Mouse (Mus musculus) heart, embryonic 16.5 days (tissue): ENCODE measurements at regions not wholly inside any gene's neighbourhood (a gene's known extent, or its start where the extent isn't known, plus 50 kb on each side); places are given as distances from the start of the nearest gene placed in this dataset.

Source experiments
- ATAC-seq: fragments of 200-750 bp; cut with Nextera tagmentation; replicated peaks from 2 replicates; pipeline ENCODE4 v1.8.0; 2017; ENCODE audit warnings: moderate number of reproducible peaks; ENCODE audit not compliant: insufficient read depth, low FRiP score; ENCODE audit errors: extremely low read depth
- H3K27ac ChIP-seq: fragments of 300-500 bp; sonication (generic); 2 replicates; pipeline ENCODE4 v1.5.1; 2014; ENCODE audit warnings: mild to moderate bottlenecking, low read length, control low read depth, moderate library complexity
- H3K27me3 ChIP-seq: fragments of 300-500 bp; sonication (generic); 2 replicates; pipeline ENCODE4 v1.6.1; 2014; ENCODE audit warnings: low read length, mixed read lengths; ENCODE audit not compliant: control insufficient read depth, insufficient read depth
- H3K36me3 ChIP-seq: fragments of 300-500 bp; sonication (generic); 2 replicates; pipeline ENCODE4 v1.6.1; 2014; ENCODE audit not compliant: control insufficient read depth, insufficient read depth
- H3K4me1 ChIP-seq: fragments of 300-500 bp; sonication (generic); 2 replicates; pipeline ENCODE4 v1.6.1; 2014; ENCODE audit warnings: low read length, mixed read lengths; ENCODE audit not compliant: control insufficient read depth, insufficient read depth
- H3K4me2 ChIP-seq: fragments of 300-500 bp; sonication (generic); 2 replicates; pipeline ENCODE4 v1.6.1; 2014; ENCODE audit warnings: low read depth, mild to moderate bottlenecking, control low read depth, low read length
- H3K4me3 ChIP-seq: fragments of 300-500 bp; sonication (generic); 2 replicates; pipeline ENCODE4 v1.5.1; 2014; ENCODE audit warnings: mild to moderate bottlenecking, control low read depth, low read length
- H3K9ac ChIP-seq: fragments of 300-500 bp; sonication (generic); 2 replicates; pipeline ENCODE4 v1.6.1; 2014; ENCODE audit warnings: low read length, control low read depth
- H3K9me3 ChIP-seq: fragments of 300-500 bp; sonication (generic); replicated peaks from 2 replicates; pipeline ENCODE4 v1.6.1; 2016; ENCODE audit warnings: low read length; ENCODE audit not compliant: control insufficient read depth
- WGBS: fragments of 180-500 bp; shearing (Covaris S2); extraction: QIAGEN DNeasy Blood & Tissue Kit; methylation state at CpG from one replicate; pipeline ENCODE4 v1.1.7; 2014; 5-methylcytosine and 5-hydroxymethylcytosine counted together

DNA sequence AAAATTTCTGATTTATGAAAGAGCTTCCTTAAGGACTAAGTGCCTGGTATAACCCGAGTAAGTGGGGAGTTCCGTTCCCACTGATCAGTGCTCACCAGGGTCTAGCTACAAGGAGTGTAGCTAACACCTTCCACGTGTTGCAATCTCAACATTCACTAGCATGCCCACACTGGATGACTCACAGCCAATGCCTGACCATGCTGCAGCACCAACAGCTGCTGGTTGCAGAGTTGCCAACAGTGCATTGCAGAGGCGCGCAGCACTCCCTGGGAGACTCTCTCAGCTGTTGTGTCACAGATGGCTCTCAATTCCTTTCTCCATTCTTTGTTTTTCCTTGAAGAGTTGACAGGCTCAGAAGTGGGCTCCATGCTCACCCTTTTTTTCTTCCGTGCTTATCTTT, 787.5 kb upstream of the Tenm3 start:
- Histone ChIP-seq H3K36me3 (no peaks in the 10 kb centered on the region), H3K4me2 (no peak overlapping the region), H3K27ac (no peak overlapping the region), H3K4me1 (no peaks in the 10 kb centered on the region), H3K27me3 (no peaks in the 10 kb centered on the region), H3K4me3 (no peak overlapping the region), H3K9me3 (no peaks in the 10 kb centered on the region), H3K9ac (no peak overlapping the region)
- ATAC-seq = no peak
- WGBS = 53% methylated on average over 6 of the region's 6 CpGs

DNA sequence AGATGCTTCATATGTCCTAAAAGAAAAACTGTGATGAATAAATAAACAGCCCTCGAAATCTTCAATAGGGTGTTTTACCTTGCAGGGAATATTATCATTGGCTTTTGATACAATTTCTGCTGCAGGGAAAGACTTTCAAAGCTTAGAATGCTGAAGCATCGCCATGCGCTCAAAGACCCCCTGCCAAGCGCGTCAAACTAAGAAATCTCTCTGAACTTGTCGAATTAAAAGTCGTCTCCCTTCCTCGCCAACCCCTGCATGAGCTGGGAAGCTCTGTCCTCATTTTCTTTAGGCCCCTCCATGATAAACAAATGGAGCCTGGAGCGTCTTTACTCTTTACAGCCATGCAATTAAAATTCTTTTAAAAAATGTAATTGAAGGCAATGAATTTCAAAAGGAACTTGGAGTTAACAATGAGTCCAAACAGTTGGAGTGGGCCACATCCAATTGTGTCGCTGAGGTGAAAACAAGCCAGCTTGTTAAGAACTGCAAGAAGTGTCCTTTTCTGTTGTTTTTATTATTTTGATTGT, 784.3 kb upstream of the Tenm3 start:
- no peaks in the 10 kb centered on the region for H3K9me3 ChIP-seq
- no peak overlapping the region for H3K27ac ChIP-seq
- H3K27me3 ChIP-seq = no peaks in the 10 kb centered on the region
- no peaks in the 10 kb centered on the region for H3K36me3 ChIP-seq
- no peak for ATAC-seq
- H3K4me2 ChIP-seq = no peak overlapping the region
- H3K9ac ChIP-seq = no peak overlapping the region
- H3K4me1 ChIP-seq = no peaks in the 10 kb centered on the region
- no peak overlapping the region for H3K4me3 ChIP-seq
- WGBS = 41% methylated on average over 10 of the region's 10 CpGs

- H3K9me3 ChIP-seq = no peaks in the 10 kb centered on the region
- no peak overlapping the region for H3K4me2 ChIP-seq
- H3K27me3 ChIP-seq = no peaks in the 10 kb centered on the region
- 69% methylated on average over 2 of the region's 2 CpGs for WGBS
- no peak for ATAC-seq
- H3K36me3 ChIP-seq = no peaks in the 10 kb centered on the region
- no peaks in the 10 kb centered on the region for H3K4me1 ChIP-seq
- H3K9ac ChIP-seq = no peak overlapping the region
- H3K4me3 ChIP-seq = no peak overlapping the region
- no peak overlapping the region for H3K27ac ChIP-seq
Measured at GRCm38 (mm10) chr8:49595501-49595900, 751.8 kb upstream of the Tenm3 start.

DNA sequence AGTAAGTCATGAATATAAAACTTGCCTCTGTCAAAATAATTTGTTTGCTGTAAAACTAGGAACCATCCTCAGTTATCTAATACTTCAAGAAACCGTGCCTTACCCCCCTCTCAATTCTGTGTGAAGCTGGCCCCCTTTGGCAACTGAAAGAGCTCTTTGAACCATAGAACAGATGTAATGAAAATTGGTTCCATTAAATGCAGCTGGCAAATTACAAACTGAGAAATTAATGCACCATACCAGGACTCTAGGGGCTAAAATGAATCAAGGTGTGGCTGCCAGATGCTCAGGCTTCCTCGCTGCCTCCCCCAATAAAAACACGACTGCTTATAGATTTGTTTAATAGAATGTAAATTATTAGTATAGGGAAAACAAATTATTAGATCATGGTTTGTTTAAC, 723.7 kb upstream of the Tenm3 start:
- Histone ChIP-seq H3K27ac (no peak overlapping the region), H3K4me2 (no peak overlapping the region), H3K36me3 (no peaks in the 10 kb centered on the region), H3K9me3 (no peaks in the 10 kb centered on the region), H3K27me3 (no peaks in the 10 kb centered on the region), H3K4me3 (no peak overlapping the region), H3K4me1 (no peaks in the 10 kb centered on the region), H3K9ac (no peak overlapping the region)
- ATAC-seq = no peak
- 66% methylated on average over 3 of the region's 3 CpGs for WGBS

DNA sequence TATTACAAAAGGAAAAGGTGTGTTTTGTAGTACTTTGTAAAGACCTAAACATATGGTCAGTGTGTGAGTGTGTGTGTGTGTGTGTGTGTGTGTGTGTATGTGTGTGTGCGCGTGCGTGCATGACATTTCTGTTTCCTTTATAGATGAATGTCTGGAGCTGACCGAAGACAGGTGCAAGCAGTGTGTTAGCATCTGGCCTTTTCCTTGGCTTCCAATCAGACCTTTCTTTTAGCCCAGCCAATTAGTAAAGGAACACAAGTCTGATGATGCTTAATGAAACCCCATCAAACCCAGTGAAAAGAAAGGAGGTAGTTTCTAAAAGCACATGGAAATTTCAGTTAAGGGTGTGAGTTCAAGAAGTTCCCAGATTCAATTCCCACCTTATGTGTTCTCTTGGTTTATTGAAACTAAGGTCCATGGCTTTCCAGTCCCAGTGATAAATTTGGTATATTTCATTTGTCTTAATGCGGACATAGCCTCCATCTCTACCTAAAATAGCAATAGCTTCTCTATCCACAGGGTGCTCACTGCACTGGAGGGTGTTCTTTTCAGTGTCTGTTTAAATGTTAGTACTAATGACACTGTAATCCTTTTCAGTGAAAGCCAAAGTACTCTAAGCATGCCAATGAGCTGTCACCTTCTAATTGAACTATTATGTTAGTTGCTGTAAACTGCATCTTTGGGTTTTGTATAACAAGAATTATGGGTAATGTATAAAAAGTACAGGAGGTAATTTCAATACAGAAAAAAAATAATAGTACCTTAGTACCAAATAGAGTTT, 719.9 kb upstream of the Tenm3 start:
- Histone ChIP-seq H3K36me3 (no peaks in the 10 kb centered on the region), H3K27me3 (no peaks in the 10 kb centered on the region), H3K9me3 (no peaks in the 10 kb centered on the region), H3K9ac (no peak overlapping the region), H3K4me1 (no peaks in the 10 kb centered on the region), H3K4me3 (no peak overlapping the region), H3K4me2 (no peak overlapping the region), H3K27ac (no peak overlapping the region)
- WGBS = 90% methylated on average over 5 of the region's 5 CpGs
- no peak for ATAC-seq

GRCm38 (mm10) chr8:49562976-49563375, 719.2 kb upstream of the Tenm3 start:
- Histone ChIP-seq H3K4me2 (no peak overlapping the region), H3K4me1 (no peaks in the 10 kb centered on the region)

DNA sequence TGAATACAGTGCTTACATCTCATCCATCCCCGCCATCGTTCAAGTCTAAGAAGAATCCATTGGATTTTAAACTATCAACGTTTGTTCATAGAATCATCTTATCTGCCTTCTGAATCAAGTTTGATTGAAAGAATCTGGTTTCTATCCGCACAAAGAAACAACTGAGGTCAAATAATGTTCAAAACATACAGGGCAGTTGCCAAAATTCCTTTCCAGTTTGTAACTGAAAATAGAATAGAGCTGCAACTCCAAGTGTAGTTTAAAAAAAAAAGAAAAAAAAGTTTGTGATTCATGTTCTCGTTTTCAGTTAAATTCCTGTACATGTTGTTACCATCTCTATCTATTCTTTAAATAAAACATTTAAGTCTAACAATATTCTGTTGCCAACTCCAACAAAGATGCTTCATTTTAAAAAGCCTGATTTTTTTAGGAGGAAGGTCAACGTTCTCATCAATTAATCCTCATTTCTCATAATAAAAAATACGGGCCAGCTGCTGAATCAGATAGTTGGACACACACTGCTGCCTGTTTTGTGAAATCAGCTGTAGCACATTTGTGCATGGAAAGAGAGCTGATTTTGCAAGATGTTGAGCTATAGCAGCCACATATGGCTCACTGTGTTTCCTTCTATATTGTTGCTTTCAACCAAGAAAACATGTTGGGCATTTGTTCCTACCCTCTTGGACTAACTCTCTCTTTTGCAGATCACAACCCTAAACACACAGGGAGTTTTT, 712.1 kb upstream of the Tenm3 start:
- WGBS = 54% methylated on average over 7 of the region's 7 CpGs
- Histone ChIP-seq H3K9ac (no peak overlapping the region), H3K27me3 (no peaks in the 10 kb centered on the region), H3K4me1 (peaks cover 6% of the 10 kb centered on the region), H3K27ac (no peak overlapping the region), H3K36me3 (no peaks in the 10 kb centered on the region), H3K9me3 (no peaks in the 10 kb centered on the region), H3K4me3 (no peak overlapping the region), H3K4me2 (no peak overlapping the region)
- ATAC-seq = no peak

More at GRCm38 (mm10) chr8:49562976-49563375, 719.2 kb upstream of the Tenm3 start:
- H3K4me3 ChIP-seq = no peak overlapping the region
- no peak overlapping the region for H3K27ac ChIP-seq
- no peaks in the 10 kb centered on the region for H3K9me3 ChIP-seq
- 71% methylated on average over 4 of the region's 4 CpGs for WGBS
- no peaks in the 10 kb centered on the region for H3K27me3 ChIP-seq
- no peak for ATAC-seq
- no peaks in the 10 kb centered on the region for H3K36me3 ChIP-seq
- H3K9ac ChIP-seq = no peak overlapping the region

- H3K4me2 ChIP-seq = no peak overlapping the region
- no peaks in the 10 kb centered on the region for H3K9me3 ChIP-seq
- H3K36me3 ChIP-seq = no peaks in the 10 kb centered on the region
- H3K27me3 ChIP-seq = no peaks in the 10 kb centered on the region
- no peak overlapping the region for H3K27ac ChIP-seq
- H3K4me1 ChIP-seq = peaks cover 6% of the 10 kb centered on the region
- ATAC-seq = 0 out of 2 replicates have a peak, but pooled peaks have one; percentile 37
- WGBS = 40% methylated on average over 3 of the region's 3 CpGs
- no peak overlapping the region for H3K9ac ChIP-seq
- H3K4me3 ChIP-seq = no peak overlapping the region
Measured at GRCm38 (mm10) chr8:49553175-49553574, 709.4 kb upstream of the Tenm3 start.

DNA sequence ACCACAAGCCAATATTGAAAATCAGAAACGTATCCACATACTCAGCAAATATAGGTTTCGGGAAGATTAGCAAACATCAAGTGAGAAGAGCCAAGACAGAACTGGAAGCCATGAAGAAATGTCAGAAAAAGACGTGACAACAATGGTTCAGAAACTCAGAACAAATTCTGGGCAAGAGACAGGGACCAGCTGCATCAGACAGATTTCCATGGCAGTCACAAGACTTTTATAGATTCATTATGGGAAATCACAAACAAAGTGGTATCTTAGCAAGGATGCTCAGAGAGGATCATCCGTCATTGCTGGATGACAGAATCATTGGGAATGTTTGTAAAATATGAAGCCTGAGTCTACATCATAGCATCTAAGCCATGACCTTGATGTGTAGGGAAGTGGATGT, 699.6 kb upstream of the Tenm3 start:
- H3K36me3 ChIP-seq = no peaks in the 10 kb centered on the region
- no peaks in the 10 kb centered on the region for H3K4me1 ChIP-seq
- H3K27me3 ChIP-seq = no peaks in the 10 kb centered on the region
- no peak for ATAC-seq
- H3K27ac ChIP-seq = no peak overlapping the region
- H3K9ac ChIP-seq = no peak overlapping the region
- no peak overlapping the region for H3K4me2 ChIP-seq
- H3K4me3 ChIP-seq = no peak overlapping the region
- no peaks in the 10 kb centered on the region for H3K9me3 ChIP-seq
- WGBS = 74% methylated on average over 4 of the region's 4 CpGs
